In the genomic region with DNA sequence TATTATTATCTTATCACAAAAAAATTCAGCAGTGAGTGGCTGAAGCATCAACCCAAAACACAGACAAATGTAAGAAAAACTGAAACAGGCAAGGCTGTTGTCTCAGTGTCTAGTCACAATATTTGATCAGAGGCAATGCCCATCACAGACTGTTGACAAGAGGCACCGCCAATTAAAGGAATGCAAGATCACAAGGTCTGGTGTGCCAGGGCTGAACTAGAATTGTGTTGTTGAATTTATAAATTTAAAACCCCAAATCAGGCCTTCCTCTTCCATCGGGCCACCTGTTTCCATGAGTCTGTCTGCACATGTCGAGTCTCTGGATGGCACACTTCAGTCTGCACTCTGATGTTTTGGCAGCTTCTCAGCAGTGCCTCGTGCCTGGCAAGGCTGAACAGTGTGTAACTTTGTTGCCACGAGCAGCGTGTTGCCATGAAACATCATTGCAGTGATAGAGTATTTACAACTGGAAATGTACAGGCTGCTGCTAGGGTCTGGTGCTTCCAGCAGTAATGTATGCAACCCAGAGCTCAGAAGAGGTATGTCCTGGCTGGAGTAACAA, we compare ENCODE assay signal across 9 mouse cellular contexts.
DNase-seq lines count a peak whose midpoint lies in the region; ATAC-seq and TF ChIP-seq lines count a peak whose summit lies in the region.
"Had no signal": no experiment of that assay in that cellular context is flagged by ENCODE, and none has a peak within 500 bp of the region (broad histone marks: within the 10 kb centered on the region; RNA-seq: fewer than 3 reads in every experiment).

No protein-coding gene starts in this region.

- no peak overlapping the region for H3K4me2 ChIP-seq in forebrain, postnatal 0 days (ENCODE audit: low read depth)

- no peak overlapping the region for H3K9ac ChIP-seq in forebrain, postnatal 0 days

- TF ChIP-seq CTCF in forebrain, postnatal 0 days (IDR thresholded peaks at IDR 0.05; ENCODE audit: low read depth), result no peak

- ATAC-seq in forebrain, postnatal 0 days, result peak; percentile 82

- H3K27ac ChIP-seq in forebrain, postnatal 0 days (ENCODE audit: low read depth, low read length), result no peak overlapping the region

- no peaks in the 10 kb centered on the region for H3K9me3 ChIP-seq in forebrain, postnatal 0 days (ENCODE audit: low read length)

- no peak overlapping the region for H3K4me3 ChIP-seq in forebrain, postnatal 0 days (ENCODE audit: low read depth, low read length)

- H3K36me3 ChIP-seq in forebrain, postnatal 0 days (ENCODE audit: insufficient read depth), result no peaks in the 10 kb centered on the region

- H3K4me1 ChIP-seq in forebrain, postnatal 0 days (ENCODE audit: insufficient read depth), result peaks cover 4% of the 10 kb centered on the region; the same call in 1 of the 2 replicates

- peak; percentile 17 for DNase-seq in gastrocnemius, postnatal 10 days
- DNase-seq in gastrocnemius, postnatal 25 days, result no peak
- DNase-seq in adipocyte (ENCODE audit: low spot score), result peak; percentile 43
- peak; percentile 65 for DNase-seq in forebrain, postnatal 0 days
- DNase-seq in left cerebral cortex, postnatal 25 days (ENCODE audit: low spot score in 2 of 2), result peak; percentile 35 to 43
- no peak for DNase-seq in urinary bladder, postnatal 25 days (ENCODE audit: low spot score)
- no peak for DNase-seq in embryo, embryonic 9.5 days (ENCODE audit: extremely low spot score)
- no peak for DNase-seq in embryo, embryonic 10.5 days (ENCODE audit: low spot score)
- DNase-seq: kidney, adult 11 months had no signal

- H3K27me3 ChIP-seq in forebrain, postnatal 0 days (ENCODE audit: insufficient read depth, low read length), result no peaks in the 10 kb centered on the region

- WGBS in forebrain, postnatal 0 days, result 27% methylated on average over 6 of the region's 6 CpGs

- intact Hi-C loops in left cerebral cortex, postnatal 25 days (cut with DNase I), result no loop called here

Comparison
In these comparisons a context has a peak if more than half of its experiments do, and no peak if none do; other contexts are left out.
1. DNase-seq: peak in gastrocnemius, postnatal 10 days (single experiment), adipocyte (single experiment), forebrain, postnatal 0 days (single experiment) and left cerebral cortex, postnatal 25 days (2 of 2); none in gastrocnemius, postnatal 25 days (single experiment), urinary bladder, postnatal 25 days (single experiment), embryo, embryonic 9.5 days (single experiment) and embryo, embryonic 10.5 days (single experiment).